Mouse (Mus musculus) bone marrow, adult 2 months (tissue): ENCODE measurements around the gene Tmem170. TPM values are rescaled to one million over a fixed set of nuclear protein-coding genes. Genes with fewer than 3 reads are reported as not detected.

Experiments
- H3K27ac ChIP-seq: fragments of 200-500 bp; 2 replicates; pipeline ENCODE4 v1.5.1; 2012; ENCODE audit warnings: low read depth, mild to moderate bottlenecking, control low read depth, inconsistent platforms, low read length; ENCODE audit not compliant: control insufficient read depth, poor library complexity, insufficient read depth
- H3K4me1 ChIP-seq: fragments of 200-500 bp; 2 replicates; pipeline ENCODE4 v1.6.1; 2011; ENCODE audit warnings: low read length; ENCODE audit not compliant: control insufficient read depth, insufficient read depth
- H3K4me3 ChIP-seq: fragments of 200-500 bp; replicated peaks from 2 replicates; pipeline ENCODE3; 2011; ENCODE audit warnings: mild to moderate bottlenecking, low read depth, low read length, control low read depth; ENCODE audit not compliant: control insufficient read depth
- CTCF ChIP-seq: fragments of 200-500 bp; IDR thresholded peaks from 2 replicates; pipeline ENCODE4 v1.5.1; 2011; ENCODE audit warnings: low read length, control low read depth; ENCODE audit not compliant: control insufficient read depth, insufficient read depth
- POLR2A ChIP-seq: fragments of 200-500 bp; IDR thresholded peaks from 2 replicates; pipeline ENCODE4 v1.6.1; 2011; ENCODE audit warnings: low read depth, mild to moderate bottlenecking, control low read depth, low read length, borderline replicate concordance; ENCODE audit not compliant: control insufficient read depth
- WGBS: fragments of 180-500 bp; shearing (Covaris S2); methylation state at CpG from one replicate; pipeline ENCODE4 v1.1.7; 2018; 5-methylcytosine and 5-hydroxymethylcytosine counted together
- polyA plus RNA-seq: library from polyadenylated mRNA; stranded (reverse); fragments of >200 nt; gene quantifications from 2 replicates; pipeline ENCODE4 v1.2.4, GENCODE M21; 2011; ENCODE audit warnings: low replicate concordance; ENCODE audit not compliant: missing spikeins, insufficient read depth, insufficient read length

The Tmem170 gene
- polyA plus RNA-seq, 1 experiment, result 5.0 TPM

DNA sequence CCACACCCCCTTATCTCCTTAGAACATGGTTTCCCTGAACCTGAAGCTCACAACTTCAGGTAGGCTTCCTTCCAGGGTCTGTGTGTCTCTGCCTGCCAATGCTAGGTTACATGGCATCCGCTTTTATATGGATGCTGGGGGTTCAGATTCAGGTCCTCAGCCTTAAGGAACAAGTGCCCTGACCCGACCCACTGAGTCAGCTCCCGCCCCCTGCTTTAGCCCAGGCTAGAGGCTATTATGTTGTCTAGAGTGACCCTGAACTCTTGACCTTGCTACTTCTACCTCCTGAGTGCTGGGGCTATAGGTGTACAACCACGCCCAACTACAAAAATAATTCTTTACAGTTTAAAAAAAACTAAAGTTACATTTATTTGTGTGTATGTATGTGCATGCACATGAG is 61.5 kb downstream of the Tmem170 start:
- 88% methylated on average over 4 of the region's 4 CpGs for WGBS
- H3K4me3 ChIP-seq, result no peak overlapping the region

DNA sequence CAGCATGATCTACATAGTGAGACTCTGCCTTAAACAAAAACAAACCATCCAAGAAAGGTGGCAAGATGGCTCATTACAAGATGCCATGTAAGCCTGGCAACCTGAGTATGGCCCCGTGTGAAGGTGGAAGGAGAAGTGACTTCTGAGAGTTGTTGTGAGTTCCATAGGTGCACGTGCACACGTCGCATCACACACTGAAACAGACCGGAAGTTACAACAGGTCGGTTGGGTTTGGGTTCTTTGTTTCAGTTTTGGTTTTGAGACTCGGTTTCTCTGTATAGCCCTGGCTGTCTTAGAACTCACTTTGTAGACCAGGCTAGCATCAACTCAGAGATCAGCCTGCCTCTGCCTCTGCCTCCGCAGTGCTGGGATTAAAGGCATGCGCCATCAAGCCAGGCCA is 62.7 kb downstream of the Tmem170 start:
- no peak for TF ChIP-seq CTCF
- TF ChIP-seq POLR2A, result no peak
- Histone ChIP-seq H3K27ac (no peak overlapping the region), H3K4me1 (no peaks in the 10 kb centered on the region; the same call in 1 of the 2 replicates), H3K4me3 (no peak overlapping the region)
- 81% methylated on average over 9 of the region's 9 CpGs for WGBS

More for the DNA sequence above, 61.5 kb downstream of the Tmem170 start:
- no peaks in the 10 kb centered on the region; the same call in 1 of the 2 replicates for H3K4me1 ChIP-seq
- no peak overlapping the region for H3K27ac ChIP-seq
- TF ChIP-seq POLR2A (no peak), CTCF (no peak)

Other genes with a start within 250 kb of the Tmem170 start
- gene Ldhd, start 246.4 kb downstream of the Tmem170 start, polyA plus RNA-seq, result 0.38 and 1.5 TPM in 2 replicates
- 6.0 and 9.7 TPM in 2 replicates for gene Zfp1, start 233.3 kb downstream of the Tmem170 start, polyA plus RNA-seq
- gene Ctrb1, start 185.7 kb downstream of the Tmem170 start, polyA plus RNA-seq, result not detected in 2 replicates
- 2.7 and 4.1 TPM in 2 replicates for gene Bcar1, start 132.9 kb downstream of the Tmem170 start, polyA plus RNA-seq
- gene Cfdp1, start 22.5 kb downstream of the Tmem170 start, polyA plus RNA-seq, result 48.8 and 116 TPM in 2 replicates
- gene Chst5, start 33.7 kb upstream of the Tmem170 start, polyA plus RNA-seq, result 0.70 TPM in 1 of 2 replicates, not detected in the other
- gene Tmem231, start 57.1 kb upstream of the Tmem170 start, polyA plus RNA-seq, result 2.4 TPM in 1 of 2 replicates, not detected in the other
- gene Gabarapl2, start 64.0 kb upstream of the Tmem170 start, polyA plus RNA-seq, result 84.5 and 93.5 TPM in 2 replicates
- 2.5 and 3.3 TPM in 2 replicates for gene Adat1, start 115.6 kb upstream of the Tmem170 start, polyA plus RNA-seq
- 33.7 and 50.7 TPM in 2 replicates for gene Kars, start 134.6 kb upstream of the Tmem170 start, polyA plus RNA-seq
- gene Terf2ip, start 134.6 kb upstream of the Tmem170 start, polyA plus RNA-seq, result 5.6 and 5.9 TPM in 2 replicates
- not detected in 2 replicates for gene Gm6793, start 138.3 kb upstream of the Tmem170 start, polyA plus RNA-seq